Mouse (Mus musculus) stomach, adult 2 months (tissue): ENCODE results near the gene Vmn1r185. TPM values are rescaled to one million over a fixed set of nuclear protein-coding genes. Genes with fewer than 3 reads are reported as not detected.

Source experiments
- polyA plus RNA-seq: library from polyadenylated mRNA; depleted of rRNA; stranded (reverse); fragments of >200 nt; gene quantifications from 2 replicates; pipeline ENCODE4 v1.2.3, GENCODE M21; 2012; rRNA removed

Gene Vmn1r185
- not detected in 2 replicates for polyA plus RNA-seq

DNA sequence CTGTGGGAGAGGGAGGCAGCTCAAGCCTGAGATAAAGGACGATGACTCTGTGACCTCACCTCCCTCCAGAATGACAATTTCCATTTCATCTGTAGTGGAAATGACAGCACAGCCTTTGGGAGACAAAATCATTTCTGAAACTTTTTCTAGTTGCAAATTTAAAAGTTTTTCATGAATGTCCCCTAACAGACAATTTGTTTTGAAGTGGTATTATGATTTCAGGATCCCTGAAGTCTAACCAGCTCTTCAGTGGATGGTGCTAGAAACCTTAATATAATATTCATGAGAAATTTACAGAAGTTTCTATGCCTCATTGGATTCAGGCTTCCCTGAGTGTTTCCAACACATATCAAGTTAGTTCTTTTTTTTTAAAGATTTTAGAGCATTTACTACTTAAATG, at the start of gene Vmn1r185:
Gene Vmn1r185 (minus strand): TSS at position 101 of the 400 bp plus-strand sequence.

Other genes starting within 250 kb of the Vmn1r185 start
- not detected in 2 replicates for gene Nlrp9c, start 214.8 kb downstream of the Vmn1r185 start, polyA plus RNA-seq
- gene Nlrp4a, start 183.4 kb downstream of the Vmn1r185 start, polyA plus RNA-seq, result not detected in 2 replicates
- gene Nlrp9a, start 83.4 kb downstream of the Vmn1r185 start, polyA plus RNA-seq, result not detected in 2 replicates
- gene Cyp2b23, start 68.0 kb upstream of the Vmn1r185 start, polyA plus RNA-seq, result not detected in 2 replicates
- gene Cyp2b19, start 138.7 kb upstream of the Vmn1r185 start, polyA plus RNA-seq, result 0.27 and 0.30 TPM in 2 replicates
- not detected in 2 replicates for gene Cyp2g1, start 190.4 kb upstream of the Vmn1r185 start, polyA plus RNA-seq
- gene Cyp2a5, start 216.8 kb upstream of the Vmn1r185 start, polyA plus RNA-seq, result 0.10 and 0.27 TPM in 2 replicates